Mouse (Mus musculus) frontal cortex, postnatal 25 days (tissue): ENCODE results near the gene Kcnc3.

Experiments used
- DNase-seq, 2 experiments: peaks; one replicate each; pipeline ENCODE4 v3.0.0; 2022; ENCODE audit warnings: low spot score in 2 of 2

Kcnc3 gene

DNA sequence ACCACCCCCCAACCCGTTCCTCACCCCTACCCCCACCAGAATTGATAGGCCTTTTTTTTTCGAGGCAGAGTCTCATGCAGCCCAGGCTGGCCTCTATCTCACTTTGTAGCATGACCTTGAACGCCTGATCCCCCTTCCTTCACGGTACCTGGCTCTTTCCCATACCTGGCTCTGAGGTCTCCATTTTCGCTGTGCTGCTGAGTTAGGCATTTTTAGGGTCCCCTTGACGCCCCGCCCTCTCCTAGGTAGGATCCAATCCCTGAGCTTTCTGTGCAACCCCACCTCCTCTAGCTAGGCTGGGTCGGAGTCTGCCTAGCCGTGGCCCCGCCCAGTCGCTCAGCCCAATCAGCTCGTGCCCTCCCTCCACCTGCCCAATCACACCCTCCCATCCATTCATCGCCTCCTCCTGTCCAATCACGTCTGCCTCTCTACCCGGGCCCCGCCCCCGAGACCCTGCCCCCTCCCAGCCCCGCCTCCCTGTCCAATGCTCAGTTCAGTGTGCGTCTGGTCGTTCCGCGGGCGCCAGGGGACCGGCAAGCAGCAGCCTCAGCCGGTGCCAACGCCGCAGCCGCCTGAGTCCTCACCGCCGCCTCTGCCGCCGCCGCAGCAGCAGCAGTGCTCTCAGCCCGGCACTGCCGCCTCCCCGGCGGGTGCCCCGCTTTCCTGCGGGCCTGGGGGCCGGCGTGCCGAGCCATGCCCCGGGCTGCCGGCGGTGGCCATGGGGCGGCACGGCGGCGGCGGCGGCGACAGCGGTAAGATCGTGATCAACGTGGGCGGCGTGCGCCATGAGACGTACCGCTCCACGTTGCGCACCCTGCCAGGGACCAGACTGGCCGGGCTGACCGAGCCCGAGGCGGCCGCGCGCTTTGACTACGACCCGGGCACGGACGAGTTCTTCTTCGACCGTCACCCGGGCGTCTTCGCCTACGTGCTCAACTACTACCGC is at the start of gene Kcnc3:
Gene Kcnc3 (plus strand): TSS at position 263 of the 946 bp plus-strand sequence.
- DNase-seq: peak; percentile 75 to 81

GRCm38 (mm10) chr7:44542555-44542954 is 47.9 kb upstream of the Kcnc3 start:
- DNase-seq: no peak

DNA sequence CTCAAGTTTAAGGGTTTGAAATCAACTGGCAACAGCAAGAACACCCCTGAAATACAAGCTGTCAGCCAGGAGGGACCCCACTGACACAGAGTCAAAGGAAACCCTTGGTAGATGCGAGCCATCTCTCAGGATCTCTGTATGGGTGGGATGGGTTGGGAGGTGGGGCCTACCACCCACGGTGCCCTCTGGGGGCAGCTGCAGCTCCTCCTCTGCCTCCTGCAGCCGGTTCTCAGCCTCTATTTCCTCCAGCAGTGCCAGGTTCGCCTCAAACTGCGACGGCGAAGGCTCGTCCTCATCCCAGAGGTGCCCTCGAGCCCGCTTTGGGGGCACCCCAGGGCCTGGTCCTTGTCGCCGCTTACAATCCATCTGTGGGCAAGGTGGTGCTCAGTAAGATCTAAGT is 47.4 kb upstream of the Kcnc3 start:
- DNase-seq: no peak

DNA sequence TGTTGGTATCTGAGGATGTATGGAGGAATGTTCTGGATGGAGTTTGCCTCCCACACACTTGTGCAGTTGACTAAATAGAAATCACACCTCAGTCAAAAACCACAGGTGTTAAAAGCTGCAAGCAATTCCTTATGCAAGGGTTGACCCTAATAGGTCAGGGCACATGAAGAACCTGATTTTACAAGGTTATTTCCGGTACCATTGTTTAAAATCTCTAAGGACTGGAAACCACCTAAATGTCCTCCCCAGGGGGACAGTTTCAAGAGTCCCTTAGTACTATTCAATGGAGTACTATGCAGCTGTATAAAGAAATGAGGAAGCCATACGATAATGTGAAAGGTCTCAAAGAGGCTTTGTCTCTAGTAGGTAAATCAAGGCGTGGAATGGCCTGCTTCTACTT is 44.2 kb upstream of the Kcnc3 start:
- DNase-seq: no peak

GRCm38 (mm10) chr7:44547041-44547440 is 43.4 kb upstream of the Kcnc3 start:
- no peak for DNase-seq

- no peak for DNase-seq
These were observed 42.7 kb upstream of the Kcnc3 start for GRCm38 (mm10) chr7:44547725-44548124.

- peak; percentile 97 to 100 for DNase-seq
These were observed 41.9 kb upstream of the Kcnc3 start, which contains the start of gene Pold1 for GRCm38 (mm10) chr7:44548497-44549087. Gene Pold1, minus strand, starts transcription at chr7:44548849.

DNA sequence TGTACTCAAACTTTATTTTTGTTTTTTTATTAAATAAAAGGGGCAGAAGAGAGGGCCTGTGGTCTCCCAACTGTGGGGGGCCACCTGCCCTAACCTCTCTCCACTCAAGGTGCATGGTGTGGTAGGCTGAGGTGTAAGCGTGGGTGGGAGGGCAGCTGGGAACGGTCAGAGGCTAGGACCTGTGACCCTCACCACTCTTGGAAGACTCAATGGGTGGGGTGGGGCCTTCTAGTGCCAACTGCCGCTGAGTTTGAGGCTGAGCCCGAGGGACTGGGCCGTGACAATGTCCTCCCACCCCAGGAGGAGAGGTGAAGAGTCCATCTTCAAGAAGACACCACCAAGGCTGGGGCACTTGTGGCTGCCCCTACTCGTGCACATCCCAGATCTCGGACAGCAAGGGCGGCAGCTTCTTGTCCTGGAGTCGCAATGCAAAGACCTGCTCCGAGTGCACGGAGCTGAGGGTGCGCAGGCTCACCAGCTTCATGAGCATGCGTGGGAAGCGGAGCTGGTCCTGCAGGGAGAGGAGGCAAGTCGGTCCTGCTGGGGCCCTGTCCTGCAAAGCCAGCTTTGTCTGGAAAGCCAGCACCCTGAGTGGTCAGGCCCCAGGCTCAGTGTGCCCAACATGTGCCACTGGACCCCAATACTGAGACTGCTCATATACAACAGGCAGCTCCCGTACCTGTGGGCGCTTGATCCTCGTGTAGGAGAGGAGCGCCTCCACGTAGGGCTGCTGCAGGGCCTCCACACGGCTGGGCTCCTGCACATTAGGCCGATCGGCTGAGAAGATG is 40.6 kb upstream of the Kcnc3 start:
- no peak for DNase-seq

- no peak for DNase-seq
These were observed 40.1 kb upstream of the Kcnc3 start for GRCm38 (mm10) chr7:44550409-44550678.

DNA sequence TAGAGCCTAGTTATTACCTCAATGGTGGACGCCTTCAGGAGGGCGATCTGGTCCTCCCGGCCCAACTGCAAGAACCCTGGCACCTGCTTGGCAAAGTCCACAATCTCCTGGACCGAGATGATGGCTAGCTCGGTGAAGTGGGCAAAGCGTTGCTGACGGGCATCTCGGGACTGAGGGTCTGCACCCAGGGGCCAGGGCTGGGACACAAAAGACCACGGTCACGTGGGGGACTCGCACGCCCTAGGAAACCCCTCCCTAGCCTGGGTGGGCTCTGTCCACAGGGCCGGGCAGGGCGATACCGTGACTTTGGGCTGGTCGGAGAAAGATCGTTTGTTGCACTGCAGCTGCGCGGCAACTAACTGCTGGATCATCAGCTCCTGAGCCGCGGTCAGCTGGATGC is 39.2 kb upstream of the Kcnc3 start:
- no peak for DNase-seq

DNA sequence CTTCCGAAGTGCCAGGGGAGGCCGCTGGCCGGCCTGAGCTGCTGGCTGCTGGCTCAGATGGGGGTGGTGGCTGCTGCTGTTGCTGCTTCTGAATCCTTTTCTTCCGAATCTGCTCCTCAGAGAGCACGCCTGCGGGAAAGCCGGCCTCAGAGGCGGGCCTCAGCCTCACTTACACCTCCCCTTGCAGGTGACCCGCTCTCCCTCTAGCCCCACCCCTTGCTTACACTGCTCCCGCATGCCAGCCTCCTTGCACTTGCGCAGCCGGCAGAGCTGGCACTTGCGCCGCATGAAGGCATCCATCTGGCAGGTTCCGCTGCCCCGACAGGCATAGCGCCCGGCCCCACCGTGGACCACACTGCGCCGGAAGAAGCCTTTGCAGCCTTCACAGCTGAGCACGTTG is 38.7 kb upstream of the Kcnc3 start:
- DNase-seq: no peak

DNA sequence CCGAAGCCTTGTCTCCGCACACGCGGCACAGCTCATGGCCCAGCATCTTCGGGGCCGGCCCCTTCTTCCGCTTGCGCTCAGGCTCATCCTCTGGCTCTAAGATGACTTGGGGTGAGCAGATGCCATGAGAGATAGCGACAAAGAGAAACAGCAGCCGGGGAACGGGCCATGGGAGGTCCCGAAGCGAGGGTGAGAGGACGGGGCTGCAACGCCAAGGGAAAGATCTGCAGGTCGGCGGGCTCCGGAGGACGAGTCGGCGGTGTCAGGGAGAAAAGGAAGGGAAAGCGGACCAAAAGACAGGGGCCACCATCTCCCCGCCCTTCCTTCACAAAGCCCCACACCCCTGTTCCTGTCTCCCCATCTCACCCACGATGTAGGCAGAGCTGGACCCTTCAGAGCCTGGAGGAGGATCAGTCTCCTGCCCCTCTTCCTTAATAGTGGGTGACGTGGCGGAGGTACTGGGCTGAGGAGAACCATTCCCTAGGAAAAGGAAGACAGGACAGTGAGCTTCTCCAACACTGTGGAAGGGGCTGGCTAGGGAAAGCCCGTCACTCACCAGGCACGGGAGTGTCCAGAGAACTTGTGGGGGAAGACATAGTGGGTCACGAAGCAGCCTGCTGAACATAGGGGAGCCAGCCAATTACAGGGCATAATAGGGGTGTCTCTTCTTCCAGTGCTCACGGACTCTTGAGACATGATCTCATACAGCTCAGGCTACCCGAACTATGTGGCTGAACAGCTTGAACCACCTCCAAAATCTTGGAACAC is 38.1 kb upstream of the Kcnc3 start:
- DNase-seq: no peak

DNA sequence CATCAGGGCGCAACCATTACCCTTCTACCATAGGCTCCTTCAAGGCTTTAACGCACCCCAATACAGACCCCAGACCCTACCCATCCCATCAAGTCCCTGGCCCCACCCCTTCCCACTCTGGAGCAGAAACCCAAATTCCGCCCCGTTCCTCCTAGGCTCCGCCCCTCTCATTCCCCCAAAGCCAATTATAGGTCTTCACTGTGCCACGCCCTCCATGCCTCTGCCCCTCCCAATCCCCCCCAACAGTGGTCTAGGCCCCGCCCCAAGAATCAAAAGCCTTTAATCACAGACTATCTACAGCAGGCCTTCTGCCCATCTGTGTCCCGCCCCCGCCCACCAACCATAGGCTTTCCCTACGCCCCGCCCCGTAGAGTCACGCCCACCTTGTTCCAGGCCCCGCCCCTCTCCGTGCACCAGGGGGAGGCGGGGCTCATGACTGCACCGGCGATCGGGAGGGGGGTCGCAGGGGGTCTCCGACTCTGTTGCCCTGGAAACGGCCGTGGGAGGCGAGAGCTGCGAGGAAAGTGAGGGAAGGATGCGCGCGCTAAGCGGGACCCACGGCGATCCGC is 37.2 kb upstream of the Kcnc3 start:
- DNase-seq: no peak

GRCm38 (mm10) chr7:44553826-44554225 is 36.6 kb upstream of the Kcnc3 start, which contains the start of gene Nr1h2:
Gene Nr1h2, minus strand, starts transcription at chr7:44553951.
- DNase-seq: peak; percentile 79 to 91

GRCm38 (mm10) chr7:44557629-44558028 is 32.8 kb upstream of the Kcnc3 start:
- DNase-seq: no peak

DNA sequence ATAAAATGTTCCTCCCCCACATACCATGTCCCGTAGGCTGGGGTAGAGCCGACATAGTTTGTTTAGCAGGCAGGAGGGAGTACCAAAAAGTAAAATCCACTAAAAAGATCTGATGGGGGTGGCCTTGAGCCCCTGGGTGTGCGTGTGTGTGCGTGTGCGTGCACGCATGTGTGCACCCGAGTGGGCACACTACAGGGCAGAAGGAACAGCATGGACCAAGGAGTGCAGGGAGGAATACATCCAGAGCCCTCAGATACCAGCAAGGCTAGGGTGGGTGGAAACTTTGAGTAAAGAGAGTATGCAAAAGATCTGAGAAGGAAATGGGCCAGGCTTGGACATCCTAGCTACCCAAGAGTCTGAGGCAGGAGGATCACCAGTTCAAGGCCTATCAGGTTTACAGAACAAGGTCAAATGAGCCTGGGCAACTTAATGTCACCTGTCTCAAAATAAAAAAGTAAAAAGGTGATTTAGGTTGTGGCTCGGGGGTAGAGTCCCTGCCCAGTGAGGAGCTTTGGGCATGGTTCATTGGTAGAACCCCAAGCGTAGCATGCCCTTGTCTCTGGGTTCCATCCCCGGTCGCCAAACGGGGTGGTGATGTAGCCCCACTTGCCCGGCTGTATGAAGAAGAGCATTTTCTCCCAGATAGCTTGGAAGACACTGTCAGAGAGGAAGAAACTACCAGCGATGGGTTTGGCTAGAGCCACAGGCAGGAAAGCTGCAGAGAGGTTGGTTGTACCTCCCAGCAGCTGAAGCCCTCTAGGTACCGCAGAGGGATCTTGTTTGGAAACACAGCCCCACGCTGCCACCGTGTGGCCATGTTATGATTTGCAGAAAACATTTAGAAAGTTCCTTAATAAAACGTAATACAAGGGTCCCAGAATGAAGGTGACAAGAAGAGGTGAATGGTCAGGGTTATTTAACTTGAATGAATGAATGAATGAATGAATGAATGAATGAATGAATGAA is 29.7 kb upstream of the Kcnc3 start:
- peak; percentile 64 to 76 for DNase-seq

DNA sequence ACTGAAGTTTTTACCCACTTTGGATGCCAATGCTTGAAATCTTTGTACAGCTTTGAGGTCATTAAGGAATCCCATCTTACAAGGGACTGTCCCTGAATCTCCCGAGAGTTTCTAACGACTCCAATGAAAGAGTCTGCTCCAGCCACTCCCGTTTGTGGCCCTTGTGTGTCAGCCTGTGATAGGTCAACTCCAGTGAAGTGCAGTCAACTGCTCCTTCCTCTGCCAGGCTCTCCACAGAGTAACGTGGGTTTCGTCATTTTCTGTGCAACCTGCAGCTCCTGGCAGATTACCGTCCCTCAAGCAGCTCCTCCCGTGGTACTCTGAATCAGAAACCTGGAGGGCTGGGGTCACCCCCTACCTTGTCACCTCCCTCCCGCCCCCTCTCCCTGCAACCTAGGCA is 27.2 kb upstream of the Kcnc3 start:
- no peak for DNase-seq

GRCm38 (mm10) chr7:44564486-44564885 is 26.0 kb upstream of the Kcnc3 start:
- DNase-seq: no peak

DNA sequence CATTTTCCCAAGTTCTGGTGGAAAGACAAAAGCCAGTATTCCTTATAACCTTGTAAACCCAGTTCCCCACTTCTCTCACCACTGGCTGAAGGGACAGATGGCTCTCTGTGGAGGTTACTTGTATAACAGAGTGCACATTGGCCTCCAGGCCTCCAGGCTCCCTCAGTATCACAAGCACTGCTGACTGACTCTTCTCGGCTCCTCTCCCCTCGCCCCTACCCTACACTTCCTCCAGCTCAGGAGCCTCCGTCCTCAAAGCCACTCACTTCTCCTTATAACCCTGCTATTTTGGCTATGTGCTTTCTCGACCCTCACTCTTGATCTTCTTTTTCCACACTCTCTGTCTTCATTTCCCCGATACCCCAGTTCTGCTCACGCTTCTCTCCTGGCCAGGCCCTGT is 25.1 kb upstream of the Kcnc3 start:
- no peak for DNase-seq

DNA sequence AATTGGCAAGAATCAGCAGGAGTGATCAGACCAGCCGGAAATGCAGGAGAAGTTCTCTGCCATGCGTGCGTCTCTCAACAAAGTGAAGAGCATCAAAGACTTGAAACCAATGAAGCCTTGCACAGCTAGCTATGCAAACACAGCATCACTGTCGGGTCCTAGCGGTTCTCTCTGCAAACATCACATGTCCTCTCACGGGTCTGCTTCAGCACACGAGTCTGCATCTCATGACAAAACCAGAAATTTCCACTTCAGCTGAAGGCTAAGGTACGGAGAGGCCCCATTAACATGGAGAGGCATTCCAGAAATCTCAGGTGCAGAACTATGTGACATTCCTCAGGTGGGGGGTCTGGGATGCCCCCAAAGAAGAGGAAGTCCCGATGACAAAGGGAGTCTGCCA is 21.7 kb upstream of the Kcnc3 start:
- no peak for DNase-seq
